Comparison of ENCODE assay signal across 8 mouse cellular contexts in genomic region chr13:36734731-36735571, GRCm38 (mm10). TPM values are rescaled to one million over a fixed set of nuclear protein-coding genes. Genes with fewer than 3 reads are reported as not detected.
DNase-seq lines count a peak whose midpoint lies in the region; ATAC-seq and TF ChIP-seq lines count a peak whose summit lies in the region.

Gene Nrn1, minus strand, starts transcription at chr13:36735131.

- peak; percentile 63 for DNase-seq in layer of hippocampus, adult 11-12 months (ENCODE audit: low spot score)
- DNase-seq in layer of hippocampus, adult 9-10 months (ENCODE audit: low spot score), result no peak
- no peak for DNase-seq in liver, embryonic 14.5 days (ENCODE audit: low read depth in 3 of 3, low spot score in 3 of 3)
- DNase-seq in right cerebral cortex, postnatal 4 days, result peak; percentile 56
- no peak for DNase-seq in ovary, postnatal 14 days (ENCODE audit: low spot score)

- no peaks in the 10 kb centered on the region for H3K9me3 ChIP-seq in embryonic facial prominence, embryonic 13.5 days
- no peaks in the 10 kb centered on the region for H3K9me3 ChIP-seq in liver, embryonic 14.5 days (ENCODE audit: control insufficient read depth, low read length)

- H3K4me2 ChIP-seq in embryonic facial prominence, embryonic 13.5 days, result peak within 1 kb of the TSS; percentile 83
- peak within 1 kb of the TSS; percentile 56 for H3K4me2 ChIP-seq in liver, embryonic 14.5 days (ENCODE audit: low read depth)

- WGBS in embryonic facial prominence, embryonic 13.5 days, result 2% methylated on average over 49 of the region's 50 CpGs
- WGBS in liver, embryonic 14.5 days (ENCODE audit: insufficient replicate concordance), result 1% methylated on average over 50 of the region's 50 CpGs

- peaks cover 28% of the 10 kb centered on the region for H3K4me1 ChIP-seq in embryonic facial prominence, embryonic 13.5 days
- no peaks in the 10 kb centered on the region; a peak in 1 of 4 replicates for H3K4me1 ChIP-seq in liver, embryonic 14.5 days (replicated peaks; ENCODE audit: control insufficient read depth in 2 of 2, insufficient read depth in 2 of 2, low read length in 1 of 2)

- 0 out of 2 replicates have a peak within 1 kb of the TSS, but pooled peaks have one; percentile 44 for H3K9ac ChIP-seq in embryonic facial prominence, embryonic 13.5 days
- 0 out of 2 replicates have a peak within 1 kb of the TSS, but pooled peaks have one; percentile 5 for H3K9ac ChIP-seq in liver, embryonic 14.5 days (replicated peaks)

- H3K27me3 ChIP-seq in embryonic facial prominence, embryonic 13.5 days, result peaks cover 67% of the 10 kb centered on the region
- peaks cover 69% of the 10 kb centered on the region for H3K27me3 ChIP-seq in liver, embryonic 14.5 days (ENCODE audit: control insufficient read depth, insufficient read depth, low read length)

- no peak for TF ChIP-seq CTCF in liver, embryonic 14.5 days (IDR thresholded peaks at IDR 0.05; ENCODE audit: low read depth)

- peak within 1 kb of the TSS; percentile 50 for H3K4me3 ChIP-seq in embryonic facial prominence, embryonic 13.5 days
- peak within 1 kb of the TSS; percentile 38 to 59 for H3K4me3 ChIP-seq in liver, embryonic 14.5 days (ENCODE audit: insufficient read depth in 1 of 2, low read depth in 2 of 2, low read length in 2 of 2)

- no peak for ATAC-seq in activated CD4-positive, CD25-positive, alpha-beta regulatory T cell, adult 4 months
- no peak for ATAC-seq in embryonic facial prominence, embryonic 13.5 days (ENCODE audit: insufficient number of reproducible peaks, insufficient read depth, low FRiP score, low TSS enrichment, low read depth)
- peak; percentile 5 for ATAC-seq in inflammation-experienced regulatory T-cells, adult 6 months
- peak; percentile 34; the same call in 1 of the 2 replicates for ATAC-seq in liver, embryonic 14.5 days (ENCODE audit: insufficient read depth)

- H3K27ac ChIP-seq in embryonic facial prominence, embryonic 13.5 days, result no peak within 1 kb of the TSS
- no peak within 1 kb of the TSS for H3K27ac ChIP-seq in liver, embryonic 14.5 days

- H3K36me3 ChIP-seq in embryonic facial prominence, embryonic 13.5 days, result no peaks in the 10 kb centered on the region
- no peaks in the 10 kb centered on the region for H3K36me3 ChIP-seq in liver, embryonic 14.5 days (replicated peaks; ENCODE audit: control insufficient read depth, insufficient read depth, low read depth)

- TF ChIP-seq EP300 in liver, embryonic 14.5 days (IDR thresholded peaks at IDR 0.05; ENCODE audit: low read depth), result no peak

RNA-seq across cellular contexts. Expression of gene Nrn1, which starts in this region (rescaled TPM):
- 10 to 100 TPM; 21.6 to 35.2 TPM for polyA plus RNA-seq in activated CD4-positive, CD25-positive, alpha-beta regulatory T cell, adult 4 months (2017; shearing (Covaris generic))
- polyA plus RNA-seq in embryonic facial prominence, embryonic 13.5 days (2015; fragmentation: Nextera tagmentation; extraction: Ambion mirVana), result 1.7 and 3.1 TPM in 2 replicates
- 10 to 100 TPM; 36.9 to 46.4 (median 42.7) TPM for polyA plus RNA-seq in inflammation-experienced regulatory T-cells, adult 6 months (2017; shearing (Covaris generic))
- polyA plus RNA-seq in liver, embryonic 14.5 days (2012; rRNA removed), result 17.6 and 19.6 TPM in 2 replicates
- polyA plus RNA-seq in liver, embryonic 14.5 days (2014; fragmentation: Nextera tagmentation; extraction: Ambion mirVana), result 32.3 TPM in 2 replicates

Comparison
In these comparisons a context has a peak if more than half of its experiments do, and no peak if none do; other contexts are left out.
1. DNase-seq: peak in layer of hippocampus, adult 11-12 months (single experiment) and right cerebral cortex, postnatal 4 days (single experiment); none in layer of hippocampus, adult 9-10 months (single experiment), liver, embryonic 14.5 days (0 of 3) and ovary, postnatal 14 days (single experiment).
2. ATAC-seq: peak in inflammation-experienced regulatory T-cells, adult 6 months (single experiment) and liver, embryonic 14.5 days (single experiment); none in activated CD4-positive, CD25-positive, alpha-beta regulatory T cell, adult 4 months (single experiment) and embryonic facial prominence, embryonic 13.5 days (single experiment).